16 mouse cellular contexts compared by ENCODE assay signal in genomic region chr9:88732334-88732733, GRCm38 (mm10). TPM values are rescaled to one million over a fixed set of nuclear protein-coding genes. Genes with fewer than 3 reads are reported as not detected.
A peak's percentile ranks its signal among the peaks of the same experiment; 100 is the strongest.
DNase-seq lines count a peak whose midpoint lies in the region; ATAC-seq and TF ChIP-seq lines count a peak whose summit lies in the region.
"Not testable (repeated sequence)": the region's sequence is repeated elsewhere in the genome, so short reads cannot be mapped to it uniquely, and the experiment has no call there.
"Had no signal": no experiment of that assay in that cellular context is flagged by ENCODE, and none has a peak within 500 bp of the region (broad histone marks: within the 10 kb centered on the region; RNA-seq: fewer than 3 reads in every experiment).

No protein-coding gene starts in this region.

- H3K27me3 ChIP-seq in lung, postnatal 0 days (replicated peaks; ENCODE audit: insufficient read depth, low read length), result not testable (repeated sequence)

- H3K4me3 ChIP-seq in lung, postnatal 0 days (ENCODE audit: low read depth, low read length), result not testable (repeated sequence)

- TF ChIP-seq CTCF in lung, postnatal 0 days (IDR thresholded peaks at IDR 0.05), result not testable (repeated sequence)

- not testable (repeated sequence) for TF ChIP-seq EP300 in lung, postnatal 0 days (IDR thresholded peaks at IDR 0.05)

- H3K9ac ChIP-seq in lung, postnatal 0 days (replicated peaks; ENCODE audit: low read depth), result not testable (repeated sequence)

- H3K4me2 ChIP-seq in lung, postnatal 0 days (replicated peaks; ENCODE audit: low read depth, low read length), result not testable (repeated sequence)

- peak; percentile 14 for ATAC-seq in CD4-positive, CD25-positive, alpha-beta regulatory T cell, adult 4 months
- peak; percentile 6 for ATAC-seq in activated CD4-positive, CD25-positive, alpha-beta regulatory T cell, adult 4 months
- ATAC-seq in common myeloid progenitor, adult 5-6 weeks (replicated peaks; ENCODE audit: low read depth, poor library complexity, severe bottlenecking), result peak; percentile 21; the same call in 1 of the 2 replicates
- ATAC-seq in hematopoietic stem cell, adult 5-6 weeks (replicated peaks in 1 of 2; ENCODE audit: insufficient read depth in 1 of 2, low FRiP score in 2 of 2, low TSS enrichment in 1 of 2, low read depth in 1 of 2, poor library complexity in 2 of 2, severe bottlenecking in 2 of 2), result peak; percentile 17 to 59; a peak in 2 of 4 replicates
- 0 out of 2 replicates have a peak, but pooled peaks have one; percentile 7 for ATAC-seq in lung, postnatal 0 days
- ATAC-seq in megakaryocyte, adult 5-6 weeks (ENCODE audit: poor library complexity, severe bottlenecking), result peak; percentile 60
- peak; percentile 52 for ATAC-seq in monocyte, adult 5-6 weeks (replicated peaks; ENCODE audit: insufficient number of reproducible peaks, low FRiP score, low TSS enrichment, poor library complexity, severe bottlenecking)

- 37% methylated on average over 1 of the region's 3 CpGs for WGBS in lung, postnatal 0 days

- H3K27ac ChIP-seq in lung, postnatal 0 days (ENCODE audit: low read length), result not testable (repeated sequence)

- not testable (repeated sequence) for H3K36me3 ChIP-seq in lung, postnatal 0 days (ENCODE audit: insufficient read depth, low read length)

- not testable (repeated sequence) for H3K4me1 ChIP-seq in lung, postnatal 0 days (ENCODE audit: insufficient read depth, low read depth, low read length)

- not testable (repeated sequence) for DNase-seq in lung, postnatal 0 days (ENCODE audit: low spot score)

- H3K9me3 ChIP-seq in lung, postnatal 0 days (ENCODE audit: low read length), result not testable (repeated sequence)

RNA-seq across cellular contexts. Expression of gene Bcl2a1d, which starts 0.6 kb away (rescaled TPM):
- 10 to 100 TPM; 54.1 to 68.7 TPM for polyA plus RNA-seq in CD4-positive, CD25-positive, alpha-beta regulatory T cell, adult 4 months (2017; shearing (Covaris generic))
- polyA plus RNA-seq in activated CD4-positive, CD25-positive, alpha-beta regulatory T cell, adult 4 months (2017; shearing (Covaris generic)), result 100 to 1,000 TPM in 1 of 2 experiments, 10 to 100 TPM in 1; 91.4 to 139 TPM
- not detected in 2 replicates for total RNA-seq in common myeloid progenitor, adult 5-6 weeks (2017)
- total RNA-seq in hematopoietic stem cell, adult 5-6 weeks (2017), result 1.4 and 2.8 TPM in 2 replicates
- polyA plus RNA-seq in lung, postnatal 0 days (2015; fragmentation: Nextera tagmentation; extraction: Ambion mirVana), result 18.0 and 18.2 TPM in 2 replicates
- 3.3 and 3.5 TPM in 2 replicates for total RNA-seq in megakaryocyte, adult 5-6 weeks (2015)
- 5.6 and 8.0 TPM in 2 replicates for total RNA-seq in megakaryocyte, adult 5-6 weeks (2017)
- 257 to 385 TPM (median 377 TPM) in 3 replicates for total RNA-seq in monocyte, adult 5-6 weeks (2017)
- total RNA-seq: adrenal gland, postnatal 25 days had no signal
- polyA plus RNA-seq: embryonic facial prominence, embryonic 11.5 days; embryonic facial prominence, embryonic 15.5 days; erythroblast, embryonic 14.5 days; forebrain, embryonic 10.5 days; forebrain, embryonic 12.5 days; forebrain, embryonic 14.5 days; forebrain, embryonic 16.5 days; G1E had no signal

RNA-seq across cellular contexts. Expression of gene Mthfsl, which starts 12.2 kb away (rescaled TPM):
- 100 to 1,000 TPM; 110 to 117 TPM for polyA plus RNA-seq in CD4-positive, CD25-positive, alpha-beta regulatory T cell, adult 4 months (2017; shearing (Covaris generic))
- polyA plus RNA-seq in activated CD4-positive, CD25-positive, alpha-beta regulatory T cell, adult 4 months (2017; shearing (Covaris generic)), result 100 to 1,000 TPM in 1 of 2 experiments, 10 to 100 TPM in 1; 95.6 to 109 TPM
- total RNA-seq in common myeloid progenitor, adult 5-6 weeks (2017), result 14.5 and 38.9 TPM in 2 replicates
- total RNA-seq in hematopoietic stem cell, adult 5-6 weeks (2017), result 21.6 and 51.3 TPM in 2 replicates
- polyA plus RNA-seq in lung, postnatal 0 days (2015; fragmentation: Nextera tagmentation; extraction: Ambion mirVana), result 52.5 and 58.2 TPM in 2 replicates
- 61.1 and 73.6 TPM in 2 replicates for total RNA-seq in megakaryocyte, adult 5-6 weeks (2015)
- total RNA-seq in megakaryocyte, adult 5-6 weeks (2017), result 20.3 and 24.8 TPM in 2 replicates
- total RNA-seq in monocyte, adult 5-6 weeks (2017), result 55.6 to 71.6 TPM (median 62.4 TPM) in 3 replicates

Comparison
In these comparisons a context has a peak if more than half of its experiments do, and no peak if none do; other contexts are left out.
1. ATAC-seq: peak in every context shown above with its lines; median percentile 60 in megakaryocyte, adult 5-6 weeks; 52 in monocyte, adult 5-6 weeks; 38 in hematopoietic stem cell, adult 5-6 weeks; 21 in common myeloid progenitor, adult 5-6 weeks; 14 in CD4-positive, CD25-positive, alpha-beta regulatory T cell, adult 4 months; 7 in lung, postnatal 0 days; 6 in activated CD4-positive, CD25-positive, alpha-beta regulatory T cell, adult 4 months.
2. RNA of gene Bcl2a1d, which starts 0.6 kb away (total RNA-seq): 257 to 385 TPM in monocyte, adult 5-6 weeks; 3.3 to 8.0 TPM in megakaryocyte, adult 5-6 weeks, 1.4 to 2.8 TPM in hematopoietic stem cell, adult 5-6 weeks and not detected in common myeloid progenitor, adult 5-6 weeks; every median in the first group is over 10 times any median in the second.